Mouse (Mus musculus) E14TG2a.4 (cell line): Measurements from ENCODE around the gene Uap1l1.

Experiments
- CTCF ChIP-seq: conservative IDR thresholded peaks from 2 replicates; pipeline ENCODE4 v1.5.1; 2014; ENCODE audit warnings: low read length
- NANOG ChIP-seq: IDR thresholded peaks from 2 replicates; pipeline ENCODE4 v1.6.1; 2014; ENCODE audit warnings: borderline replicate concordance, low read length, mixed read lengths

- TF ChIP-seq CTCF (no peak), NANOG (no peak)
Measured at GRCm38 (mm10) chr2:25311491-25311891, 54.0 kb downstream of the Uap1l1 start.
